Mouse (Mus musculus) neural tube, embryonic 11.5 days (tissue): ENCODE results near the gene Vamp9. TPM values are rescaled to one million over a fixed set of nuclear protein-coding genes. Genes with fewer than 3 reads are reported as not detected.
A peak's percentile ranks its signal among the peaks of the same experiment; 100 is the strongest.

Experiments
- ATAC-seq: fragments of 200-750 bp; cut with Nextera tagmentation; 2 replicates; pipeline ENCODE4 v1.8.0; 2017; ENCODE audit warnings: moderate number of reproducible peaks, mild to moderate bottlenecking, moderate TSS enrichment, moderate library complexity; ENCODE audit not compliant: insufficient read depth, low FRiP score, low TSS enrichment
- DNase-seq: peaks from one replicate; pipeline ENCODE4 v3.0.0-alpha.2; 2015; ENCODE audit warnings: low spot score
- H3K27ac ChIP-seq: fragments of 300-500 bp; sonication (generic); 2 replicates; pipeline ENCODE4 v1.5.1; 2014; ENCODE audit warnings: low read depth, mild to moderate bottlenecking, low read length
- H3K27me3 ChIP-seq: fragments of 300-500 bp; sonication (generic); 2 replicates; pipeline ENCODE4 v1.6.1; 2014; ENCODE audit warnings: mild to moderate bottlenecking, low read length, mixed read lengths; ENCODE audit not compliant: control insufficient read depth, insufficient read depth
- H3K36me3 ChIP-seq: fragments of 300-500 bp; sonication (generic); 2 replicates; pipeline ENCODE4 v1.6.1; 2014; ENCODE audit warnings: mild to moderate bottlenecking, low read length, moderate library complexity, mixed read lengths; ENCODE audit not compliant: control insufficient read depth, insufficient read depth
- H3K4me1 ChIP-seq: fragments of 300-500 bp; sonication (generic); 2 replicates; pipeline ENCODE4 v1.6.1; 2014; ENCODE audit warnings: low read length, mixed read lengths; ENCODE audit not compliant: control insufficient read depth, insufficient read depth
- H3K4me2 ChIP-seq: fragments of 300-500 bp; sonication (generic); 2 replicates; pipeline ENCODE4 v1.6.1; 2014; ENCODE audit warnings: low read depth, mild to moderate bottlenecking, moderate library complexity
- H3K4me3 ChIP-seq: fragments of 300-500 bp; sonication (generic); 2 replicates; pipeline ENCODE4 v1.5.1; 2014; ENCODE audit warnings: low read depth, low read length
- H3K9ac ChIP-seq: fragments of 300-500 bp; sonication (generic); 2 replicates; pipeline ENCODE4 v1.6.1; 2014; ENCODE audit warnings: mild to moderate bottlenecking, low read length
- H3K9me3 ChIP-seq: fragments of 300-500 bp; sonication (generic); 2 replicates; pipeline ENCODE4 v1.6.1; 2016; ENCODE audit warnings: low read length; ENCODE audit not compliant: control insufficient read depth
- WGBS: fragments of 180-500 bp; shearing (Covaris S2); extraction: QIAGEN DNeasy Blood & Tissue Kit; methylation state at CpG from one replicate; pipeline ENCODE4 v1.1.7; 2014; 5-methylcytosine and 5-hydroxymethylcytosine counted together
- polyA plus RNA-seq: library from polyadenylated mRNA; unstranded; fragments of >200 nt; fragmentation: Nextera tagmentation; extraction: Ambion mirVana; gene quantifications from 2 replicates; pipeline ENCODE4 v1.2.1, GENCODE M21; 2014

Gene Vamp9
- polyA plus RNA-seq, 1 experiment from 2014 or later = not detected

DNA sequence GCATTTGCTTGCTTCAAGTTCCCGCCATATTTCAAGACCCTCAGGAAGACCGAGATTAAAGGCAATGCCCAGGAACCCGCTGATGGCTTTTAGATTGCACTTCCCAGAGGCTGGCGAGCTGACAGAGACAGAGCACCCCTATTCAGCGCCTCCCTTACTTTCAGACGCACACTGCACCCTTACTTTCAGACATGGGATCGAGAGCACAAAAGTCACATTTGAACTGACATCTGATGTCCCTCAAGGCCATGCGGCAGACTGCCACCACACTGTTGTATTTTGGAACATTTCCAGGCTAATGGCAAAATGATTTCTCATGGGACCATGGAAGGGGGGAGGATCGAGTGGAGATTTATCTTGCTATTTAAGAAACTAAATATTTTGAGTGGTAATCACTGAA is 28.5 kb upstream of the Vamp9 start:
- H3K4me2 ChIP-seq = no peak overlapping the region
- no peaks in the 10 kb centered on the region for H3K9me3 ChIP-seq
- no peak overlapping the region for H3K4me3 ChIP-seq
- DNase-seq (peak; percentile 21), ATAC-seq (no peak)
- no peaks in the 10 kb centered on the region for H3K4me1 ChIP-seq
- H3K36me3 ChIP-seq = no peaks in the 10 kb centered on the region
- H3K27ac ChIP-seq = no peak overlapping the region
- H3K27me3 ChIP-seq = no peaks in the 10 kb centered on the region
- WGBS = 59% methylated on average over 9 of the region's 9 CpGs
- no peak overlapping the region for H3K9ac ChIP-seq

- Histone ChIP-seq H3K9ac (no peak overlapping the region), H3K27me3 (no peaks in the 10 kb centered on the region), H3K9me3 (no peaks in the 10 kb centered on the region), H3K4me2 (no peak overlapping the region), H3K36me3 (no peaks in the 10 kb centered on the region), H3K27ac (no peak overlapping the region), H3K4me1 (no peaks in the 10 kb centered on the region), H3K4me3 (no peak overlapping the region)
- ATAC-seq (no peak), DNase-seq (no peak)
- 83% methylated on average over 3 of the region's 3 CpGs for WGBS
Observed at GRCm38 (mm10) chr5:99882441-99882840, 23.6 kb upstream of the Vamp9 start.

DNA sequence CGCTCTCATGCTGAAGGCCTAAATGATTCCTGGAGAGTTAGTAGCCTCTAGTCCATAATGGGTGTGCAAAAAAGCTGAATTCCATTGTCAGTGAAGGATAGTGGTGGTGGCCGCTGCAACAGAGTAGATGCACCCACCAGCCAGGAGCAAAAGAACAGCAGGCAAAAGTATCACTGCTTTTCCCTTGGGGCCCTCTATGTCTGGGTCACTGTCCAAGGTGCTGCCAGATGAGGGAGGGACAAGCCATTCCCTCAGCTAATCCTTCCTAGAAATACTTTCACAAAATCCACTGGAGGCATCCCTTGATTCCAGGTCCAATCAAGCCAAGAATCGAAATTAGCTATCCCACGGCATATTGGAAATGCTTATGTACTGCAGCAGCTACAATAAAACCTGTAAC is 22.0 kb upstream of the Vamp9 start:
- Histone ChIP-seq H3K9ac (no peak overlapping the region), H3K4me2 (no peak overlapping the region), H3K27ac (no peak overlapping the region), H3K9me3 (no peaks in the 10 kb centered on the region), H3K27me3 (no peaks in the 10 kb centered on the region), H3K4me3 (no peak overlapping the region), H3K36me3 (no peaks in the 10 kb centered on the region), H3K4me1 (no peaks in the 10 kb centered on the region)
- WGBS = 93% methylated on average over 4 of the region's 4 CpGs
- DNase-seq = no peak
- ATAC-seq = no peak

GRCm38 (mm10) chr5:99887133-99887532 is 18.9 kb upstream of the Vamp9 start:
- H3K4me1 ChIP-seq = no peaks in the 10 kb centered on the region
- no peak overlapping the region for H3K4me3 ChIP-seq
- ATAC-seq (no peak), DNase-seq (no peak)
- no peaks in the 10 kb centered on the region for H3K27me3 ChIP-seq
- no peaks in the 10 kb centered on the region for H3K9me3 ChIP-seq
- H3K9ac ChIP-seq = no peak overlapping the region
- no peak overlapping the region for H3K4me2 ChIP-seq
- H3K36me3 ChIP-seq = no peaks in the 10 kb centered on the region
- WGBS = 76% methylated on average over 1 of the region's 1 CpGs
- H3K27ac ChIP-seq = no peak overlapping the region

DNA sequence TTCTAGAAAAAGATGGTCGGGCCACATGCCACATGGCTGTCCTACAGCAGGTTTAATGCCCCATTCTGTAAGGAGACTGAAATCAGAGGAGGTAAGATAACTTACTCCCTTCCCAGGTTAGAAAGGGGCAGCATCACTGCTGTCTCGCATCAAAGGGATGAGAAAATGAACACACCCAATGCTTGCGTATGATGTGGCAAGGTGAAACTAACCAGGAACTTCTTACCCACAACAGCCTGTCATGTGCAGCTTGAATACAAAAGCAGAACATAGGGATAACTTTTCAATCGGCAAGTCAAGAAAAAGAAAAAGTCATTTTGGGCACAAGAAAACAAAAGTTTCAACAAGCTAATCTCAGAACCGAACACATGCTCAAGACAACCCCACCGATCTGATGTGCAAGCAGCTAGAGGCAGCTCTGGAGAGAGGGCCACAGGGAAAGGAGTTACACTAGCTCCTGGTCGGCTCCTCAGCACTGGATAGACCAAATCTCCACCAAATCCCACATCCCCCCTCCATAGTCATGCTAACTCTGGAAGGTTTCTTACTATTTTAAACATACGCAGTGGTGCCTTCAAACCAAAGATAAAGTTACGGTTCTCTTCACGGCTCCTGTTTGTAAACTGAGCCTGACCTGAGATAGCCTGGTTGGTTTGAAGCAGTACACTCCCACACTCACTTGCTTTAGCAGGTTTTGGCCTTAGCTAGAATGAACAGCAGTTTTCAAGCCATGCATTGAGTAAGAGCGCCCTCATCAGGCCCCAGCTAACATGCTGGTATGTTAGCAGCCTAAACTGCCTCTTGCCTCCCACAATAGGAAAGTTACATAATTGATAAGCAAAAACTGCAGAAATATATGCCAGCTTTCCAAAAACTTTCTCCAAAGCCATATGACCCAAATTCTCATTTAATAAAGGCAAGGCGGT is 14.3 kb upstream of the Vamp9 start:
- Histone ChIP-seq H3K9ac (no peak overlapping the region), H3K4me3 (no peak overlapping the region), H3K9me3 (no peaks in the 10 kb centered on the region), H3K4me1 (no peaks in the 10 kb centered on the region), H3K36me3 (no peaks in the 10 kb centered on the region), H3K4me2 (no peak overlapping the region), H3K27ac (no peak overlapping the region), H3K27me3 (no peaks in the 10 kb centered on the region)
- WGBS = 70% methylated on average over 12 of the region's 12 CpGs
- peak; percentile 64 for DNase-seq
- ATAC-seq = no peak

- 15% methylated on average over 6 of the region's 6 CpGs for WGBS
- H3K4me3 ChIP-seq = no peak overlapping the region
- H3K4me1 ChIP-seq = no peaks in the 10 kb centered on the region
- peak; percentile 76 for DNase-seq
- no peaks in the 10 kb centered on the region for H3K9me3 ChIP-seq
- H3K27ac ChIP-seq = no peak overlapping the region
- no peak overlapping the region for H3K4me2 ChIP-seq
- H3K36me3 ChIP-seq = no peaks in the 10 kb centered on the region
- no peak overlapping the region for H3K9ac ChIP-seq
- ATAC-seq = peak; percentile 53; the same call in 1 of the 2 replicates
- no peaks in the 10 kb centered on the region for H3K27me3 ChIP-seq
Observed at GRCm38 (mm10) chr5:99900041-99900440, 6.0 kb upstream of the Vamp9 start.

DNA sequence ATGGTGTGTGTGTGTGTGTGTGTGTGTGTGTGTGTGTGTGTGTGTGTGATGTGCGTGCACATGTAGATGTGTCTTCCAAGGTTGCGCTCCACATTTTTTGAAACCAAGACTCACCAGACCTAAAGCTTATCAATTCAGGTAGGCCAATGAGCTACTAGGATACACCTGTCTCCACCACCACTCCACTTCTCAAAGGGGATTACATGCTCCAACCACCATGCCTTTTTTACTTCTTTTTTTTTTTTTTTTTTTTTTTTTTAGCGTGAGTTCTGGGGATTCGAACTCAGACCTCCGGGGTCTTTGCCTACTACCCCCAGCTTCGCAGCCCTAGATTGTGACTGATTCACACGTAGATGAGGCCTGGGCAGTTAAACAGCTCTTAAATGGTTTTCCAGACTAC is 323 bp upstream of the Vamp9 start:
- DNase-seq (no peak), ATAC-seq (no peak)
- Histone ChIP-seq H3K27ac (no peak overlapping the region), H3K9ac (no peak overlapping the region), H3K4me1 (no peaks in the 10 kb centered on the region), H3K4me2 (peak overlapping the region; percentile 32; the same call in 1 of the 2 replicates), H3K4me3 (peak overlapping the region; percentile 51; the same call in 1 of the 2 replicates), H3K9me3 (no peaks in the 10 kb centered on the region), H3K36me3 (no peaks in the 10 kb centered on the region), H3K27me3 (no peaks in the 10 kb centered on the region)
- WGBS = 63% methylated on average over 7 of the region's 7 CpGs

GRCm38 (mm10) chr5:99915494-99915893 is 9.4 kb downstream of the Vamp9 start:
- DNase-seq (no peak), ATAC-seq (no peak)
- Histone ChIP-seq H3K9me3 (no peaks in the 10 kb centered on the region), H3K9ac (no peak overlapping the region), H3K27ac (no peak overlapping the region), H3K4me1 (no peaks in the 10 kb centered on the region), H3K4me3 (no peak overlapping the region), H3K27me3 (no peaks in the 10 kb centered on the region), H3K36me3 (no peaks in the 10 kb centered on the region), H3K4me2 (no peak overlapping the region)
- 47% methylated on average over 7 of the region's 7 CpGs for WGBS

GRCm38 (mm10) chr5:99922033-99922432 is 16.0 kb downstream of the Vamp9 start:
- Histone ChIP-seq H3K4me1 (no peaks in the 10 kb centered on the region), H3K36me3 (no peaks in the 10 kb centered on the region), H3K4me3 (no peak overlapping the region), H3K9ac (no peak overlapping the region), H3K27me3 (no peaks in the 10 kb centered on the region), H3K9me3 (no peaks in the 10 kb centered on the region), H3K27ac (no peak overlapping the region), H3K4me2 (no peak overlapping the region)
- DNase-seq = no peak
- 84% methylated on average over 8 of the region's 8 CpGs for WGBS
- no peak for ATAC-seq
